Mouse (Mus musculus) activated CD4-positive, CD25-positive, alpha-beta regulatory T cell, adult 4 months (primary cell): ENCODE data around the gene Abcg5. TPM values are rescaled to one million over a fixed set of nuclear protein-coding genes. Genes with fewer than 3 reads are reported as not detected.

ENCODE experiments used
- ATAC-seq: one replicate; pipeline ENCODE4 v1.8.0; 2017
- polyA plus RNA-seq, 2 experiments: library from polyadenylated mRNA; unstranded; fragments of 100-300 nt; shearing (Covaris generic); gene quantifications; one replicate each; pipeline ENCODE4 v1.2.1; 2017

Gene Abcg5
- polyA plus RNA-seq = not detected

- no peak for ATAC-seq
Observed at GRCm38 (mm10) chr17:84682734-84683717, at the start of gene Abcg5. Abcg5 (minus strand) TSS chr17:84683011.

- ATAC-seq = no peak
Observed at GRCm38 (mm10) chr17:84732612-84733011, 49.8 kb upstream of the Abcg5 start.

GRCm38 (mm10) chr17:84731361-84731760 lies 48.5 kb upstream of the Abcg5 start:
- no peak for ATAC-seq

GRCm38 (mm10) chr17:84729140-84729539 lies 46.3 kb upstream of the Abcg5 start:
- no peak for ATAC-seq

- no peak for ATAC-seq
Observed at GRCm38 (mm10) chr17:84728201-84728911, 45.5 kb upstream of the Abcg5 start.

- ATAC-seq = no peak
Observed at GRCm38 (mm10) chr17:84725163-84725562, 42.4 kb upstream of the Abcg5 start.

- no peak for ATAC-seq
Observed at GRCm38 (mm10) chr17:84724028-84724427, 41.2 kb upstream of the Abcg5 start.

- ATAC-seq = no peak
Observed at GRCm38 (mm10) chr17:84719105-84719504, 36.3 kb upstream of the Abcg5 start.

GRCm38 (mm10) chr17:84717416-84717815 lies 34.6 kb upstream of the Abcg5 start:
- ATAC-seq = no peak

GRCm38 (mm10) chr17:84716252-84716872 lies 33.6 kb upstream of the Abcg5 start:
- no peak for ATAC-seq

- ATAC-seq = no peak
Observed at GRCm38 (mm10) chr17:84714930-84715329, 32.1 kb upstream of the Abcg5 start.

GRCm38 (mm10) chr17:84713563-84714164 lies 30.9 kb upstream of the Abcg5 start:
- no peak for ATAC-seq

GRCm38 (mm10) chr17:84709403-84709851 lies 26.6 kb upstream of the Abcg5 start:
- no peak for ATAC-seq

- ATAC-seq = no peak
Observed at GRCm38 (mm10) chr17:84708818-84709217, 26.0 kb upstream of the Abcg5 start.

GRCm38 (mm10) chr17:84707407-84707806 lies 24.6 kb upstream of the Abcg5 start:
- no peak for ATAC-seq

- ATAC-seq = no peak
Observed at GRCm38 (mm10) chr17:84698727-84699126, 15.9 kb upstream of the Abcg5 start.

GRCm38 (mm10) chr17:84696537-84696936 lies 13.7 kb upstream of the Abcg5 start:
- ATAC-seq = no peak

- no peak for ATAC-seq
Observed at GRCm38 (mm10) chr17:84693741-84694140, 10.9 kb upstream of the Abcg5 start.

GRCm38 (mm10) chr17:84690111-84690510 lies 7.3 kb upstream of the Abcg5 start:
- ATAC-seq = no peak

- no peak for ATAC-seq
Observed at GRCm38 (mm10) chr17:84689316-84689715, 6.5 kb upstream of the Abcg5 start.

- ATAC-seq = no peak
Observed at GRCm38 (mm10) chr17:84688834-84689233, 6.0 kb upstream of the Abcg5 start.

GRCm38 (mm10) chr17:84687994-84688393 lies 5.2 kb upstream of the Abcg5 start:
- no peak for ATAC-seq

GRCm38 (mm10) chr17:84685286-84685685 lies 2.5 kb upstream of the Abcg5 start:
- ATAC-seq = no peak
